ENCODE assay signal across 19 mouse cellular contexts in the genomic region with DNA sequence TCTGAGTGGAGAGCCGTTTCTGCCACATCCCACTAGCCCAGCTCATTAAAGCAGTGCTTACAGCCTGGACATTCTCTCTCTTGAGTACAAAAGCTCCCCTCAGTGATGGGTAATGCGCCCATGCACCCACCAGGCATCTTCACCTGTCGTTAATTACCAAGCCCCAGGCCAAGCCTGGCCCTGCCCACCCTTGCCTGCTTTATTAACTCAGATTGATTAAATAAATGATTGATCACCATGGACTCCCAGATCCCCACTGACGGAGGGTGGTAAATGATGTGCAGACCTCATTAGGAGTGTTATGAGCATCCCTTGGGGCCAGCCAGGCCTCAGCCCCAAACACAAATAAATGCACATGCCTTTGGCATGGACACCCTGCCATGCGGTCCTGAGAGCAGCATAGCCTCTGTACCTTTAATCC.
DNase-seq lines count a peak whose midpoint lies in the region; ATAC-seq lines count a peak whose summit lies in the region.
"Had no signal": no experiment of that assay in that cellular context is flagged by ENCODE, and none has a peak within 500 bp of the region (broad histone marks: within the 10 kb centered on the region; RNA-seq: fewer than 3 reads in every experiment).

No protein-coding gene starts in this region.

- no peaks in the 10 kb centered on the region for H3K36me3 ChIP-seq in forebrain, embryonic 10.5 days (replicated peaks)
- H3K36me3 ChIP-seq in forebrain, embryonic 16.5 days (ENCODE audit: control insufficient read depth, insufficient read depth): no peaks in the 10 kb centered on the region
- no peaks in the 10 kb centered on the region for H3K36me3 ChIP-seq in neural tube, embryonic 11.5 days (ENCODE audit: control insufficient read depth, insufficient read depth, low read length)
- no peaks in the 10 kb centered on the region for H3K36me3 ChIP-seq in midbrain, embryonic 13.5 days
- H3K36me3 ChIP-seq: heart, embryonic 15.5 days; limb, embryonic 13.5 days had no signal

- H3K9ac ChIP-seq in forebrain, embryonic 16.5 days (replicated peaks; ENCODE audit: low read depth, low read length): no peak overlapping the region
- H3K9ac ChIP-seq in neural tube, embryonic 11.5 days (ENCODE audit: low read length): no peak overlapping the region
- H3K9ac ChIP-seq in midbrain, embryonic 13.5 days (replicated peaks): no peak overlapping the region
- H3K9ac ChIP-seq: heart, embryonic 15.5 days; limb, embryonic 13.5 days; liver, embryonic 14.5 days had no signal

- H3K9me3 ChIP-seq in forebrain, embryonic 10.5 days: no peaks in the 10 kb centered on the region
- H3K9me3 ChIP-seq in forebrain, embryonic 16.5 days (ENCODE audit: control insufficient read depth, low read length): no peaks in the 10 kb centered on the region
- no peaks in the 10 kb centered on the region for H3K9me3 ChIP-seq in neural tube, embryonic 11.5 days (ENCODE audit: control insufficient read depth, low read length)
- no peaks in the 10 kb centered on the region for H3K9me3 ChIP-seq in midbrain, embryonic 13.5 days
- H3K9me3 ChIP-seq: heart, embryonic 15.5 days; limb, embryonic 13.5 days had no signal

- no peaks in the 10 kb centered on the region; the same call in 1 of the 2 replicates for H3K27me3 ChIP-seq in forebrain, embryonic 10.5 days (ENCODE audit: poor library complexity, severe bottlenecking)
- no peaks in the 10 kb centered on the region for H3K27me3 ChIP-seq in forebrain, embryonic 16.5 days (replicated peaks; ENCODE audit: control insufficient read depth, insufficient read depth, low read length)
- H3K27me3 ChIP-seq in neural tube, embryonic 11.5 days (ENCODE audit: control insufficient read depth, insufficient read depth, low read length): no peaks in the 10 kb centered on the region
- no peaks in the 10 kb centered on the region for H3K27me3 ChIP-seq in midbrain, embryonic 13.5 days
- H3K27me3 ChIP-seq: CH12.LX; heart, embryonic 15.5 days; limb, embryonic 13.5 days had no signal

- peak overlapping the region; percentile 62 for H3K27ac ChIP-seq in forebrain, embryonic 10.5 days
- no peak overlapping the region for H3K27ac ChIP-seq in forebrain, embryonic 16.5 days (ENCODE audit: low read length)
- H3K27ac ChIP-seq in neural tube, embryonic 11.5 days (ENCODE audit: low read depth, low read length): no peak overlapping the region
- H3K27ac ChIP-seq in midbrain, embryonic 13.5 days: no peak overlapping the region
- H3K27ac ChIP-seq: heart, embryonic 15.5 days; left cerebral cortex, adult 2 months; limb, embryonic 13.5 days; liver, embryonic 14.5 days had no signal

- no peak overlapping the region for H3K4me3 ChIP-seq in forebrain, embryonic 10.5 days
- H3K4me3 ChIP-seq in forebrain, embryonic 16.5 days (replicated peaks; ENCODE audit: low read length): no peak overlapping the region
- H3K4me3 ChIP-seq in neural tube, embryonic 11.5 days (ENCODE audit: low read depth, low read length): no peak overlapping the region
- H3K4me3 ChIP-seq in midbrain, embryonic 13.5 days (replicated peaks): no peak overlapping the region
- H3K4me3 ChIP-seq: heart, embryonic 15.5 days; left cerebral cortex, adult 2 months; limb, embryonic 13.5 days; myocyte had no signal

- no peak for ATAC-seq in forebrain, embryonic 16.5 days
- peak; percentile 50 for ATAC-seq in neural tube, embryonic 11.5 days (ENCODE audit: insufficient read depth, low FRiP score, low TSS enrichment)
- peak; percentile 72 for ATAC-seq in midbrain, embryonic 13.5 days

- H3K4me2 ChIP-seq in forebrain, embryonic 16.5 days (ENCODE audit: low read length): no peak overlapping the region
- H3K4me2 ChIP-seq in neural tube, embryonic 11.5 days (ENCODE audit: low read depth): no peak overlapping the region
- H3K4me2 ChIP-seq in midbrain, embryonic 13.5 days (replicated peaks): no peak overlapping the region
- H3K4me2 ChIP-seq: heart, embryonic 15.5 days; limb, embryonic 13.5 days had no signal

- no peak for DNase-seq in forebrain, embryonic 10.5 days (ENCODE audit: extremely low spot score, low spot score)
- peak; percentile 23 for DNase-seq in neural tube, embryonic 11.5 days (ENCODE audit: low spot score)
- no peak for DNase-seq in neural tube, embryonic 10.5 days (ENCODE audit: extremely low spot score, low spot score)
- no peak for DNase-seq in gastrocnemius, postnatal 4 days (ENCODE audit: low spot score in 2 of 2)
- DNase-seq in cerebellum, postnatal 10 days: no peak
- no peak for DNase-seq in kidney, adult 9 months
- DNase-seq: adrenal gland, postnatal 14 days; cerebellum, adult 18-20 months; kidney, adult 11 months; kidney, postnatal 14 days; thymus, postnatal 4 days had no signal

- WGBS in forebrain, embryonic 10.5 days: 53% methylated on average over 5 of the region's 5 CpGs
- WGBS in forebrain, embryonic 16.5 days: 28% methylated on average over 5 of the region's 5 CpGs
- 58% methylated on average over 5 of the region's 5 CpGs for WGBS in neural tube, embryonic 11.5 days
- WGBS in midbrain, embryonic 13.5 days: 40% methylated on average over 5 of the region's 5 CpGs

- H3K4me1 ChIP-seq in forebrain, embryonic 10.5 days: peaks cover 23% of the 10 kb centered on the region
- H3K4me1 ChIP-seq in forebrain, embryonic 16.5 days (replicated peaks; ENCODE audit: control insufficient read depth, insufficient read depth, low read length): no peaks in the 10 kb centered on the region
- no peaks in the 10 kb centered on the region for H3K4me1 ChIP-seq in neural tube, embryonic 11.5 days (ENCODE audit: control insufficient read depth, insufficient read depth, low read length)
- H3K4me1 ChIP-seq in midbrain, embryonic 13.5 days (replicated peaks): peaks cover 10% of the 10 kb centered on the region
